Comparison of ENCODE assay signal across 14 mouse cellular contexts in the genomic region with DNA sequence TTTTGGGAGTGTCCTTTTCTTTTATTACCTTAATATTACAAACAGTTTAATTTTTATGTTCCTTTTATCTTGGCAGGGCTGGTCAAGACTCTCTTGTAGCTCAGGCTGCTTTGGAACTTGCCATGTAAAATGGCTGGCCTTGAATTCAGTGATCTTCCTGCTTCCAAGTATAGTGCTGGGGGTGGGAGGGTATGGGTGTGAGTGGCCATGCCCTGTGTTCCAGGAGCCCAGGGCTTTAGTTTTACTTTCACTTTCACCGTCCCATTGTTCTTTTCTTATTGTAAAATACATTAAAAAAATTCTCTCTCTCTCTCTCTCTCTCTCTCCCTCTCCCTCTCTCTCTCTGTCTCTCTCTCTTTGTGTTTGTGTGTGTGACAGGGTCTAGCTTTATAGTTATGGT. TPM values are rescaled to one million over a fixed set of nuclear protein-coding genes. Genes with fewer than 3 reads are reported as not detected.
A peak's percentile ranks its signal among the peaks of the same experiment; 100 is the strongest.
DNase-seq lines count a peak whose midpoint lies in the region; ATAC-seq lines count a peak whose summit lies in the region.
"Had no signal": no experiment of that assay in that cellular context is flagged by ENCODE, and none has a peak within 500 bp of the region (broad histone marks: within the 10 kb centered on the region; RNA-seq: fewer than 3 reads in every experiment).

No protein-coding gene starts in this region.

- DNase-seq in adrenal gland, adult 2 months: peak; percentile 21
- DNase-seq in adrenal gland, postnatal 25 days: no peak
- peak; percentile 21 for DNase-seq in lung, postnatal 25 days (ENCODE audit: low spot score)
- DNase-seq in lung, postnatal 14 days: no peak
- peak; percentile 46 for DNase-seq in naive thymus-derived CD4-positive, alpha-beta T cell, adult 2 months (ENCODE audit: low read depth)
- DNase-seq in ovary, postnatal 10 days (ENCODE audit: low spot score): no peak
- no peak for DNase-seq in cerebellum, postnatal 36 days
- DNase-seq: B cell, adult 2 months; gastrocnemius, postnatal 25 days; layer of hippocampus, postnatal 36 days; midbrain, embryonic 14.5 days had no signal

- peak; percentile 63 for ATAC-seq in common myeloid progenitor, adult 5-6 weeks (replicated peaks; ENCODE audit: low read depth, poor library complexity, severe bottlenecking)
- ATAC-seq: forebrain, embryonic 13.5 days had no signal

RNA-seq across cellular contexts. Expression of gene Rnf115, which starts 37.1 kb away (rescaled TPM):
- 10 to 100 TPM; 39.4 to 46.5 TPM for total RNA-seq in adrenal gland, adult 2 months (2021)
- 9.9 and 12.5 TPM in 2 replicates for polyA plus RNA-seq in adrenal gland, adult 2 months (2012; rRNA removed)
- 36.7 and 37.2 TPM in 2 replicates for total RNA-seq in adrenal gland, postnatal 25 days (2021)
- 56.2 and 69.8 TPM in 2 replicates for total RNA-seq in common myeloid progenitor, adult 5-6 weeks (2017)

RNA-seq across cellular contexts. Expression of gene Polr3c, which starts 37.1 kb away (rescaled TPM):
- 10 to 100 TPM; 28.9 to 32.8 TPM for total RNA-seq in adrenal gland, adult 2 months (2021)
- polyA plus RNA-seq in adrenal gland, adult 2 months (2012; rRNA removed): 14.1 and 19.9 TPM in 2 replicates
- total RNA-seq in adrenal gland, postnatal 25 days (2021): 27.5 and 32.4 TPM in 2 replicates
- 19.8 and 25.8 TPM in 2 replicates for total RNA-seq in common myeloid progenitor, adult 5-6 weeks (2017)

RNA-seq across cellular contexts. Expression of gene Nudt17, which starts 56.2 kb away (rescaled TPM):
- total RNA-seq in adrenal gland, adult 2 months (2021): 1 to 10 TPM in 1 of 2 experiments, under 1 TPM in 1; 0.95 to 1.1 TPM
- 2.3 and 2.5 TPM in 2 replicates for polyA plus RNA-seq in adrenal gland, adult 2 months (2012; rRNA removed)
- 0.67 TPM in 1 of 2 replicates, not detected in the other for total RNA-seq in adrenal gland, postnatal 25 days (2021)
- 0.15 TPM in 1 of 2 replicates, not detected in the other for total RNA-seq in common myeloid progenitor, adult 5-6 weeks (2017)
- total RNA-seq: hematopoietic stem cell, adult 5-6 weeks had no signal

Comparison
In these comparisons a context has a peak if more than half of its experiments do, and no peak if none do; other contexts are left out.
1. DNase-seq: peak in adrenal gland, adult 2 months (single experiment), lung, postnatal 25 days (single experiment) and naive thymus-derived CD4-positive, alpha-beta T cell, adult 2 months (single experiment); none in adrenal gland, postnatal 25 days (single experiment), lung, postnatal 14 days (single experiment), ovary, postnatal 10 days (single experiment) and cerebellum, postnatal 36 days (0 of 2).